Mouse (Mus musculus): ENCODE measurements around the gene Rhov. TPM values are rescaled to one million over a fixed set of nuclear protein-coding genes. Genes with fewer than 3 reads are reported as not detected.
A peak's percentile ranks its signal among the peaks of the same experiment; 100 is the strongest.

Rhov gene
- polyA plus RNA-seq, 1 experiment from 2014 or later = 2.2 TPM

- no peak for DNase-seq (ENCODE audit: low spot score)
- Histone ChIP-seq H3K27me3 (ENCODE audit: control insufficient read depth, insufficient read depth, low read length) (no peaks in the 10 kb centered on the region), H3K27ac (replicated peaks; ENCODE audit: low read depth, low read length) (no peak overlapping the region), H3K4me1 (ENCODE audit: control insufficient read depth, insufficient read depth, low read length) (no peaks in the 10 kb centered on the region), H3K36me3 (replicated peaks; ENCODE audit: control insufficient read depth, insufficient read depth, low read depth, low read length) (peaks cover 10% of the 10 kb centered on the region), H3K4me3 (ENCODE audit: low read depth, low read length) (no peak overlapping the region), H3K4me2 (ENCODE audit: low read depth, low read length) (no peak overlapping the region), H3K9me3 (replicated peaks; ENCODE audit: control insufficient read depth, low read length) (no peaks in the 10 kb centered on the region), H3K9ac (replicated peaks; ENCODE audit: low read length) (no peak overlapping the region)
- no peak for ATAC-seq (replicated peaks; ENCODE audit: insufficient number of reproducible peaks, low FRiP score, low TSS enrichment, low read depth)
- WGBS = 92% methylated on average over 12 of the region's 12 CpGs
Measured at GRCm38 (mm10) chr2:119296756-119297155, 25.7 kb upstream of the Rhov start.

- no peak overlapping the region for H3K4me2 ChIP-seq (ENCODE audit: low read depth, low read length)
- 94% methylated on average over 18 of the region's 18 CpGs for WGBS
- H3K36me3 ChIP-seq (replicated peaks; ENCODE audit: control insufficient read depth, insufficient read depth, low read depth, low read length) = peaks cover 10% of the 10 kb centered on the region
- H3K4me3 ChIP-seq (ENCODE audit: low read depth, low read length) = no peak overlapping the region
- no peaks in the 10 kb centered on the region for H3K4me1 ChIP-seq (ENCODE audit: control insufficient read depth, insufficient read depth, low read length)
- no peaks in the 10 kb centered on the region for H3K27me3 ChIP-seq (ENCODE audit: control insufficient read depth, insufficient read depth, low read length)
- no peak overlapping the region for H3K9ac ChIP-seq (replicated peaks; ENCODE audit: low read length)
- ATAC-seq (replicated peaks; ENCODE audit: insufficient number of reproducible peaks, low FRiP score, low TSS enrichment, low read depth) = no peak
- H3K9me3 ChIP-seq (replicated peaks; ENCODE audit: control insufficient read depth, low read length) = no peaks in the 10 kb centered on the region
- no peak for DNase-seq (ENCODE audit: low spot score)
- H3K27ac ChIP-seq (replicated peaks; ENCODE audit: low read depth, low read length) = no peak overlapping the region
Measured at GRCm38 (mm10) chr2:119294411-119294810, 23.3 kb upstream of the Rhov start.

- DNase-seq (ENCODE audit: low spot score) = no peak
- ATAC-seq (replicated peaks; ENCODE audit: insufficient number of reproducible peaks, low FRiP score, low TSS enrichment, low read depth) = no peak
- Histone ChIP-seq H3K4me1 (ENCODE audit: control insufficient read depth, insufficient read depth, low read length) (no peaks in the 10 kb centered on the region), H3K36me3 (replicated peaks; ENCODE audit: control insufficient read depth, insufficient read depth, low read depth, low read length) (peaks cover 10% of the 10 kb centered on the region), H3K9ac (replicated peaks; ENCODE audit: low read length) (no peak overlapping the region), H3K27me3 (ENCODE audit: control insufficient read depth, insufficient read depth, low read length) (no peaks in the 10 kb centered on the region), H3K9me3 (replicated peaks; ENCODE audit: control insufficient read depth, low read length) (no peaks in the 10 kb centered on the region), H3K4me3 (ENCODE audit: low read depth, low read length) (no peak overlapping the region), H3K27ac (replicated peaks; ENCODE audit: low read depth, low read length) (no peak overlapping the region), H3K4me2 (ENCODE audit: low read depth, low read length) (no peak overlapping the region)
- WGBS = 94% methylated on average over 34 of the region's 34 CpGs
Measured at GRCm38 (mm10) chr2:119293776-119294390, 22.8 kb upstream of the Rhov start.

- no peaks in the 10 kb centered on the region for H3K27me3 ChIP-seq (ENCODE audit: control insufficient read depth, insufficient read depth, low read length)
- no peak overlapping the region for H3K9ac ChIP-seq (replicated peaks; ENCODE audit: low read length)
- no peak overlapping the region for H3K27ac ChIP-seq (replicated peaks; ENCODE audit: low read depth, low read length)
- WGBS = 96% methylated on average over 17 of the region's 17 CpGs
- H3K4me1 ChIP-seq (ENCODE audit: control insufficient read depth, insufficient read depth, low read length) = no peaks in the 10 kb centered on the region
- ATAC-seq (replicated peaks; ENCODE audit: insufficient number of reproducible peaks, low FRiP score, low TSS enrichment, low read depth) = no peak
- no peak for DNase-seq (ENCODE audit: low spot score)
- H3K9me3 ChIP-seq (replicated peaks; ENCODE audit: control insufficient read depth, low read length) = no peaks in the 10 kb centered on the region
- peaks cover 10% of the 10 kb centered on the region for H3K36me3 ChIP-seq (replicated peaks; ENCODE audit: control insufficient read depth, insufficient read depth, low read depth, low read length)
- no peak overlapping the region for H3K4me2 ChIP-seq (ENCODE audit: low read depth, low read length)
- H3K4me3 ChIP-seq (ENCODE audit: low read depth, low read length) = no peak overlapping the region
Measured at GRCm38 (mm10) chr2:119293311-119293710, 22.2 kb upstream of the Rhov start.

GRCm38 (mm10) chr2:119292852-119293251 is 21.8 kb upstream of the Rhov start:
- H3K27ac ChIP-seq (replicated peaks; ENCODE audit: low read depth, low read length) = no peak overlapping the region
- WGBS = 94% methylated on average over 17 of the region's 17 CpGs
- no peak for DNase-seq (ENCODE audit: low spot score)
- ATAC-seq (replicated peaks; ENCODE audit: insufficient number of reproducible peaks, low FRiP score, low TSS enrichment, low read depth) = no peak
- no peak overlapping the region for H3K9ac ChIP-seq (replicated peaks; ENCODE audit: low read length)
- H3K4me1 ChIP-seq (ENCODE audit: control insufficient read depth, insufficient read depth, low read length) = no peaks in the 10 kb centered on the region
- peaks cover 10% of the 10 kb centered on the region for H3K36me3 ChIP-seq (replicated peaks; ENCODE audit: control insufficient read depth, insufficient read depth, low read depth, low read length)
- no peaks in the 10 kb centered on the region for H3K9me3 ChIP-seq (replicated peaks; ENCODE audit: control insufficient read depth, low read length)
- no peak overlapping the region for H3K4me2 ChIP-seq (ENCODE audit: low read depth, low read length)
- H3K4me3 ChIP-seq (ENCODE audit: low read depth, low read length) = no peak overlapping the region
- no peaks in the 10 kb centered on the region for H3K27me3 ChIP-seq (ENCODE audit: control insufficient read depth, insufficient read depth, low read length)

GRCm38 (mm10) chr2:119292281-119292680 is 21.2 kb upstream of the Rhov start:
- Histone ChIP-seq H3K27ac (replicated peaks; ENCODE audit: low read depth, low read length) (no peak overlapping the region), H3K4me1 (ENCODE audit: control insufficient read depth, insufficient read depth, low read length) (no peaks in the 10 kb centered on the region), H3K9ac (replicated peaks; ENCODE audit: low read length) (no peak overlapping the region), H3K27me3 (ENCODE audit: control insufficient read depth, insufficient read depth, low read length) (no peaks in the 10 kb centered on the region), H3K9me3 (replicated peaks; ENCODE audit: control insufficient read depth, low read length) (no peaks in the 10 kb centered on the region), H3K4me3 (ENCODE audit: low read depth, low read length) (no peak overlapping the region), H3K4me2 (ENCODE audit: low read depth, low read length) (no peak overlapping the region), H3K36me3 (replicated peaks; ENCODE audit: control insufficient read depth, insufficient read depth, low read depth, low read length) (peaks cover 10% of the 10 kb centered on the region)
- ATAC-seq (replicated peaks; ENCODE audit: insufficient number of reproducible peaks, low FRiP score, low TSS enrichment, low read depth) = no peak
- no peak for DNase-seq (ENCODE audit: low spot score)
- 85% methylated on average over 5 of the region's 5 CpGs for WGBS

- ATAC-seq (replicated peaks; ENCODE audit: insufficient number of reproducible peaks, low FRiP score, low TSS enrichment, low read depth) = no peak
- Histone ChIP-seq H3K27ac (replicated peaks; ENCODE audit: low read depth, low read length) (no peak overlapping the region), H3K36me3 (replicated peaks; ENCODE audit: control insufficient read depth, insufficient read depth, low read depth, low read length) (peaks cover 2% of the 10 kb centered on the region), H3K4me2 (ENCODE audit: low read depth, low read length) (peak overlapping the region; percentile 48), H3K27me3 (ENCODE audit: control insufficient read depth, insufficient read depth, low read length) (no peaks in the 10 kb centered on the region), H3K4me3 (ENCODE audit: low read depth, low read length) (peak overlapping the region; percentile 54), H3K4me1 (ENCODE audit: control insufficient read depth, insufficient read depth, low read length) (no peaks in the 10 kb centered on the region), H3K9me3 (replicated peaks; ENCODE audit: control insufficient read depth, low read length) (no peaks in the 10 kb centered on the region), H3K9ac (replicated peaks; ENCODE audit: low read length) (peak overlapping the region; percentile 64)
- DNase-seq (ENCODE audit: low spot score) = no peak
- WGBS = 3% methylated on average over 11 of the region's 11 CpGs
Measured at GRCm38 (mm10) chr2:119289014-119289416, 17.9 kb upstream of the Rhov start.

GRCm38 (mm10) chr2:119288270-119288882 is 17.3 kb upstream of the Rhov start, which contains the start of gene Vps18:
TSS of gene Vps18 (plus strand) at chr2:119288740.
- Histone ChIP-seq H3K36me3 (replicated peaks; ENCODE audit: control insufficient read depth, insufficient read depth, low read depth, low read length) (peaks cover 2% of the 10 kb centered on the region), H3K9me3 (replicated peaks; ENCODE audit: control insufficient read depth, low read length) (no peaks in the 10 kb centered on the region), H3K4me1 (ENCODE audit: control insufficient read depth, insufficient read depth, low read length) (no peaks in the 10 kb centered on the region), H3K27me3 (ENCODE audit: control insufficient read depth, insufficient read depth, low read length) (no peaks in the 10 kb centered on the region), H3K27ac (replicated peaks; ENCODE audit: low read depth, low read length) (no peak within 1 kb of the TSS), H3K4me3 (ENCODE audit: low read depth, low read length) (peak within 1 kb of the TSS; percentile 54), H3K9ac (replicated peaks; ENCODE audit: low read length) (peak within 1 kb of the TSS; percentile 64), H3K4me2 (ENCODE audit: low read depth, low read length) (peak within 1 kb of the TSS; percentile 48)
- 1% methylated on average over 31 of the region's 31 CpGs for WGBS
- DNase-seq (ENCODE audit: low spot score) = peak; percentile 99
- ATAC-seq (replicated peaks; ENCODE audit: insufficient number of reproducible peaks, low FRiP score, low TSS enrichment, low read depth) = peak; percentile 91

All from embryonic facial prominence, embryonic 11.5 days (tissue).